Mouse (Mus musculus): ENCODE results near the gene Llgl2. TPM values are rescaled to one million over a fixed set of nuclear protein-coding genes. Genes with fewer than 3 reads are reported as not detected.

The Llgl2 gene
- polyA plus RNA-seq, 1 experiment from 2014 or later = 31.9 TPM

DNA sequence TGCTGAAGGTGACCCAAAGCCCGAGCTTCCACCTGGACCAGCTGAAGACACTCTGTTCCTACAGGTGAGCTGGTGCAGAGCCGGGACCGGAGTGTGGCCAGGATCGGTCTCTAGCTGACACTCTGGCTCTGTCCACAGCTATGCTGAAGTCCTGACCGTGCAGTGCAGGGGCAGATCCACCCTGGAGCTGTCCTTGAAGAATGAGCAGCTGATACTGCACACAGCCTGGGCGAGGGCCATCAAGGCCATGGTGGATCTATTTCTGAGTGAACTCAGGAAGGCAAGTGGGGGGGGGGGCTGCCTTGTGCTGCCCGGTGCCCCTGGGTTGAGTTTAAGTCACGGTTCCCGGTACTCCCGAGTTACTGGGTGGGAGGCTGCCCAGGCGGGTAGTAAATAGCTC, 62.6 kb downstream of the Llgl2 start:
- Histone ChIP-seq H3K4me1 (ENCODE audit: insufficient read depth) (no peaks in the 10 kb centered on the region), H3K27ac (ENCODE audit: low read depth) (no peak overlapping the region), H3K4me2 (no peak overlapping the region), H3K36me3 (ENCODE audit: insufficient read depth) (no peaks in the 10 kb centered on the region), H3K4me3 (ENCODE audit: low read depth, low read length) (no peak overlapping the region), H3K27me3 (ENCODE audit: insufficient read depth, low read length) (no peaks in the 10 kb centered on the region; the same call in 1 of the 2 replicates), H3K9ac (no peak overlapping the region), H3K9me3 (ENCODE audit: low read depth, low read length) (no peaks in the 10 kb centered on the region)
- no peak for TF ChIP-seq CTCF (IDR thresholded peaks at IDR 0.05; ENCODE audit: low read depth)
- no peak for DNase-seq
- ATAC-seq (ENCODE audit: insufficient read depth) = no peak
- WGBS = 87% methylated on average over 11 of the region's 11 CpGs

DNA sequence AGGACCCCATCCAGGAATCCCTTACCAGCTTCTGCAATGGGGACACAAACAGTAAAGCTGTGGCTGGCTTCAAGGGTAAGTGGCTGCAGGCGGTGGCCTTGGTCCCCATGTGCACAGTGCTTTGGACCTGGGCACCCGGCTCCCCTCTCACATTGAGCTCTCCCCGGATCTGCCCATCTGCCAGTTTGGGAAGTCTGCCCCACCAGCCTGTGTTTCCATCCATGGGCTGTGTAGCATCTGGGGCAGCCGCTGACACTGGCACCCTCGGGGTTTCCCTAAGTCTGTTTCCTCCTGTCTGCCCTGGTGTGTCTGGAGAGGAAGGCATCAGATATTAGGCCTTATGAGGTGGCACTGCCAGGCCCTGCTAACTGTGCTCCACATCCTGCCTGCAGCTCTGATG, 64.2 kb downstream of the Llgl2 start:
- Histone ChIP-seq H3K27me3 (ENCODE audit: insufficient read depth, low read length) (no peaks in the 10 kb centered on the region), H3K4me3 (ENCODE audit: low read depth, low read length) (no peak overlapping the region), H3K27ac (ENCODE audit: low read depth) (no peak overlapping the region), H3K4me1 (ENCODE audit: insufficient read depth) (no peaks in the 10 kb centered on the region), H3K9ac (no peak overlapping the region), H3K9me3 (ENCODE audit: low read depth, low read length) (no peaks in the 10 kb centered on the region), H3K4me2 (no peak overlapping the region), H3K36me3 (ENCODE audit: insufficient read depth) (peaks cover 7% of the 10 kb centered on the region; the same call in 1 of the 2 replicates)
- WGBS = 84% methylated on average over 5 of the region's 5 CpGs
- ATAC-seq (ENCODE audit: insufficient read depth) = no peak
- no peak for DNase-seq
- TF ChIP-seq CTCF (IDR thresholded peaks at IDR 0.05; ENCODE audit: low read depth) = no peak

DNA sequence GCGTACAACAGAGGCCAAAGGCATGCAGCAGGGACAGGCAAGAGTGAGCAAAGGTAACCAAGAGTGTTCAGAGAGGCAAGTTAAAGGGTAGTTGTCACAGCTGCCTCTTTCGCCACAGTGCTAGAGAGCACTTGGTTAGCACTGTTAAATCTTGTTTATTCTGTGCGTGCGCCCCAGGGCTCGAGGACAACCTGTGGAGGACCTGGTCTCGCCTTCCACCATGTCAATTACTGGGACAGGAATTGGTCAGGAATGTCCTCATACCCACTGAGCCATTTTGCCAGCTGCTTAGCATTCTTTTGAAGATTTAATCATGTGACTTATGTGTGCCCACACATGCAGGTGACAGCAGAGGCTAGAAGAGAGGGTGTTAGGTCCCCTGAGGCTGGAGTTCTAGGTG, 65.3 kb downstream of the Llgl2 start:
- no peak for ATAC-seq (ENCODE audit: insufficient read depth)
- 60% methylated on average over 6 of the region's 6 CpGs for WGBS
- no peak overlapping the region for H3K9ac ChIP-seq
- no peak for DNase-seq
- no peaks in the 10 kb centered on the region for H3K27me3 ChIP-seq (ENCODE audit: insufficient read depth, low read length)
- H3K4me3 ChIP-seq (ENCODE audit: low read depth, low read length) = no peak overlapping the region
- H3K9me3 ChIP-seq (ENCODE audit: low read depth, low read length) = no peaks in the 10 kb centered on the region
- H3K4me1 ChIP-seq (ENCODE audit: insufficient read depth) = no peaks in the 10 kb centered on the region
- no peak for TF ChIP-seq CTCF (IDR thresholded peaks at IDR 0.05; ENCODE audit: low read depth)
- H3K4me2 ChIP-seq = no peak overlapping the region
- no peak overlapping the region for H3K27ac ChIP-seq (ENCODE audit: low read depth)
- peaks cover 15% of the 10 kb centered on the region; the same call in 1 of the 2 replicates for H3K36me3 ChIP-seq (ENCODE audit: insufficient read depth)

DNA sequence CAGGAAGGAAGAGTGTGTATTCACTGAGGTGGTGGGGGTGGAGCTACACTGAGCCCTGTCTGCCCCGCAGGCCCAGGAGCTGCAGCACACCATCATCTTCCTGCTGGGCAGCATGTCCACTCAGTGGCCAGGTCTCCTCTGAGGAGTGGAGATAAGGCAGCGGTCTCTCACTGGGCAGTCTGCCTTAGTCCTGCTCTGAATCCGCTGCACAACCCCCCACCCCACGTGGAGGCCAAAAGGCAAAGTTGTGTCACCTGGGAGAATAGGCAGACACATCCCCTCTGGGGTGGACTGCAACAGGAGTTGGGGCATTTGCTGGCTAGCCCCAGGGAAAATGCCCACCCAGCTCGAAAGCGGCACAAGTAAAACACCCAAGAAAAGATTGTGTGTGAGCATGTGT, 68.4 kb downstream of the Llgl2 start:
- H3K27ac ChIP-seq (ENCODE audit: low read depth) = no peak overlapping the region
- WGBS = 48% methylated on average over 6 of the region's 6 CpGs
- no peak for TF ChIP-seq CTCF (IDR thresholded peaks at IDR 0.05; ENCODE audit: low read depth)

DNA sequence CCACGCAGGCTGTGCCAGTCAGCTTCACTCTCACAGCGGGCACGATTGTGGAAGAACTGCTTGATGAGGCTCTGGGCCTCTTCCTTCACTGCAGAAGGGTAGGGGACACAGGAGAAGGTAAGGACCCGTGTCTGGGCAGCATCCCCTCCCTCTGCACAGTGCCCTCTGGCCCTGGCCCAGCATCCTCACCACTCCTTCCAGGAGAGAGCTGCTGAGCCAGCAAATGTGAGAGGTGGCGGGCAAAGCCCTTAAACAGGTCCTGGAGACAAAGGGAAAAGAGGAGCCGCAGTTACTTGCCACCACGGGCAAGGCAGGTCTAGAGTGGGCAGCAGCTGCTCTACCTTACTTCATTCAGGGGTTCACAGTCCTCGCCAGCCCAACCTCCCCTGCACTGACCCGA, 69.2 kb downstream of the Llgl2 start:
- Histone ChIP-seq H3K4me2 (no peak overlapping the region), H3K9ac (no peak overlapping the region), H3K27ac (ENCODE audit: low read depth) (no peak overlapping the region), H3K27me3 (ENCODE audit: insufficient read depth, low read length) (no peaks in the 10 kb centered on the region), H3K9me3 (ENCODE audit: low read depth, low read length) (no peaks in the 10 kb centered on the region), H3K36me3 (ENCODE audit: insufficient read depth) (peaks cover 34% of the 10 kb centered on the region), H3K4me3 (ENCODE audit: low read depth, low read length) (no peak overlapping the region), H3K4me1 (ENCODE audit: insufficient read depth) (no peaks in the 10 kb centered on the region)
- WGBS = 80% methylated on average over 9 of the region's 9 CpGs
- DNase-seq = no peak
- ATAC-seq (ENCODE audit: insufficient read depth) = no peak
- TF ChIP-seq CTCF (IDR thresholded peaks at IDR 0.05; ENCODE audit: low read depth) = no peak

More for the DNA sequence above, 68.4 kb downstream of the Llgl2 start:
- no peak for DNase-seq
- no peak overlapping the region for H3K9ac ChIP-seq
- H3K4me3 ChIP-seq (ENCODE audit: low read depth, low read length) = no peak overlapping the region
- no peaks in the 10 kb centered on the region for H3K4me1 ChIP-seq (ENCODE audit: insufficient read depth)
- no peak overlapping the region for H3K4me2 ChIP-seq
- no peaks in the 10 kb centered on the region for H3K27me3 ChIP-seq (ENCODE audit: insufficient read depth, low read length)
- peaks cover 31% of the 10 kb centered on the region for H3K36me3 ChIP-seq (ENCODE audit: insufficient read depth)
- H3K9me3 ChIP-seq (ENCODE audit: low read depth, low read length) = no peaks in the 10 kb centered on the region
- no peak for ATAC-seq (ENCODE audit: insufficient read depth)

DNA sequence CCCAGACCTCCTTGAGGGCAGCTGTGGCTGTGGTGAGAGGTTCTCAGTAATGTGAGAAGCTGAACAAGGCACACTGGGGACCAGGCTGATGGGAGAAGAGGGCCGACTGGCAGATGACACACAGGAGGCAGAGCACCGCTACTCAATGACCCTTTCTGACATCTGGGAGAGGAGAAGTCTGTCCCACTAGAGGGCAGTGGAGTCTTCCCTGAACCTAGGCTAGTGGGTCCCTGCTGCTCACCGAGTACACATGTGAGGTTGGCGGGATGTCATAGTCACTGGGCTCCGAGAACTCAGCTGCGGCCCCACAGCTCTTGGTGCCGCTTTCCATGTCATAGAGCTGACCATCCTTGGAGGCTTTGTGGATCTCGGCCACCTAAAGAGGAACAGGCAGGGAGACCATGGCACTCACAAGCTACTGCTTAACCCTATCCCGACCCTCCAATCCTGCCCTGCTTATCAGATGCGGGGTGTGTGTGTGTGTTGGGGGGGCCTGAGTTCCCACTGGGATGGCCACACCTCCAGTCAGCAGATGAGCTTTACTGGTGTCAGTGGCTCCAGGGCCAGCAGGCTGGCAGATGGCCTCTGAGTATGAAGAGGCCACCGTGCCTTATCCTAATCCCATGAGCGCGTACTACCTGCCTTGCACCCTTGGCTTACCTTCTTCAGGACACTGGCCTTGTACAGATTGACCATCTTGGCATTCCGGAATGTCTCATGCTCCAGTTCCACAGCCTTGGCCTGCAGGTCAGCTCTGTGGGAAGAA, 71.1 kb downstream of the Llgl2 start:
- 0 out of 2 replicates have a peak, but pooled peaks cover 4% of the 10 kb centered on the region for H3K4me1 ChIP-seq (ENCODE audit: insufficient read depth)
- DNase-seq = peak; percentile 47
- 62% methylated on average over 14 of the region's 14 CpGs for WGBS
- no peak overlapping the region for H3K4me3 ChIP-seq (ENCODE audit: low read depth, low read length)
- no peaks in the 10 kb centered on the region for H3K9me3 ChIP-seq (ENCODE audit: low read depth, low read length)
- H3K27ac ChIP-seq (ENCODE audit: low read depth) = no peak overlapping the region
- no peaks in the 10 kb centered on the region for H3K27me3 ChIP-seq (ENCODE audit: insufficient read depth, low read length)
- no peak overlapping the region for H3K4me2 ChIP-seq
- H3K36me3 ChIP-seq (ENCODE audit: insufficient read depth) = peaks cover 34% of the 10 kb centered on the region
- no peak for ATAC-seq (ENCODE audit: insufficient read depth)
- TF ChIP-seq CTCF (IDR thresholded peaks at IDR 0.05; ENCODE audit: low read depth) = peak; percentile 52
- no peak overlapping the region for H3K9ac ChIP-seq

DNA sequence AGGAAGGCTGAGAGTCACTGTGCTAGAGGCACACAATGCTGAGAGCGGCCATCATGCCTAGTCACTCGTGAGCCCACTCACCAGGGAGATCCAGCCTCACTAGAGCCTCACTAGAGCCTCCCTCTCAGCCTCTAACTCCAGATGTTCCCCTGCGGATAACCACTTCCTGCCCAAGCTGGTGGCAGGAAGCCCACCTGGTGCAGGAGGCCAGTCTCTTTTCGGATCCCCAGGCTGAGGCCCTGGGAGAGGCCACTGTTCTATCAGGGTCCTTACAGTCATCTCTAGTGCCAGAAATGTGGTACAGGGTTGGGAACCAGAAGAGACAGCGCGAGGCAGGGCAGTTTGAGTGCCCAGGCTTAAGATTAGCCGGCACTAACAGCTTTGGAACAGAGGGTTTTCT, 74.6 kb downstream of the Llgl2 start:
- Histone ChIP-seq H3K27me3 (ENCODE audit: insufficient read depth, low read length) (no peaks in the 10 kb centered on the region), H3K9ac (no peak overlapping the region), H3K4me2 (no peak overlapping the region), H3K9me3 (ENCODE audit: low read depth, low read length) (no peaks in the 10 kb centered on the region), H3K4me3 (ENCODE audit: low read depth, low read length) (no peak overlapping the region), H3K4me1 (ENCODE audit: insufficient read depth) (peaks cover 20% of the 10 kb centered on the region), H3K36me3 (ENCODE audit: insufficient read depth) (peaks cover 24% of the 10 kb centered on the region), H3K27ac (ENCODE audit: low read depth) (peak overlapping the region; percentile 36; the same call in 1 of the 2 replicates)
- no peak for TF ChIP-seq CTCF (IDR thresholded peaks at IDR 0.05; ENCODE audit: low read depth)
- DNase-seq = no peak
- WGBS = 76% methylated on average over 7 of the region's 7 CpGs
- no peak for ATAC-seq (ENCODE audit: insufficient read depth)

Measured in lung, embryonic 14.5 days (tissue).